Mouse (Mus musculus) liver, postnatal 0 days (tissue): ENCODE measurements at regions not wholly inside any gene's neighbourhood (a gene's known extent, or its start where the extent isn't known, plus 50 kb on each side); places are given as distances from the start of the nearest gene placed in this dataset.

ENCODE experiments used
- CTCF ChIP-seq: sonication (generic); IDR thresholded peaks from 2 replicates; pipeline ENCODE4 v1.5.1; 2016; ENCODE audit warnings: antibody characterized with exemption, low read depth
- EP300 ChIP-seq: IDR thresholded peaks from 2 replicates; pipeline ENCODE4 v1.6.1; 2016; ENCODE audit warnings: antibody characterized with exemption, low read depth, mild to moderate bottlenecking

DNA sequence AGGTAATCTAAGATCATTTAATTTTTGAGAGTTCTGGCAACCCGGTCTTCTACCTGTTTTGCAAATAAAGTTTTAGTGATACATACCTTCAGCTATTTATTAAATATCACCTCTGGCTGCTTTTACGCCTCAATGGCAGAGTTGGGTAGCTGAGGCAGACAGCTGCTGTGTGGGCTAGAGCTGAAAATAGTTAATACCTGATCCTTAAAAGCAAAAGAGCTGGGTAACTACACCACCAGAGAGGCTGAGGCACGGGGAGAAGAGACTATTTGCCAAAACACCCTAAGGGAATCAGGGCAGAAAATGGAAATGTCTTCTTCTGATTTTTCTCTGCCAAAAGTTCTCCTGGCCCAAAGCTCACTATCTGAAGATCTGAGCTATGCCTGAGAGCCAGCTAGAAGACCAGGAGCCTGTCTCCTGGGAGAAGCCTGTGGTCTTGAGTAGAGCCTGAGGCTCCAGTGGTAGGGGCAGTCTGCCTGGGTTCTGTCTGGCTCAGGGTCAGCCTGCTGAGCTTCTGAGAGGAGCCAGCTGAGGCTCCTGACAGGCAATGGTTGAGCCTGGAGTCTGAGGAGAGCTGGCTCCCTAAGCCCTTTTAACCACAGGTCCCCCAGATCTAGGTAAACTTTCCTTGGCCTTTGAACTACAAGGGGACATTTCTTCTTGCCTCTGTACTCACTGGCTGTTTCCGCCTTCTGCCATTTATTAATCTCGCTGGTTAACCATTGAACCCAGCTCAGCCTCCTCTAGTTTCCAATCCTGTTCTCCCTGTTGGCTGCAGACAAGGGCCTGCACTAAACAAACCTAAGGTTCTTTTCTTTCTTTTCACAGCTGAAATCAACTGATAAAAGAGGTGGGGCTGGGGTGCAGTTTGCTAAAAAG is 208.7 kb downstream of the Opa1 start:
- TF ChIP-seq CTCF (no peak), EP300 (peak; percentile 55)
